In genomic region chr2:178771435-178771834, GRCm38 (mm10) we compare ENCODE assay signal across 16 mouse cellular contexts.
A peak's percentile ranks its signal among the peaks of the same experiment; 100 is the strongest.
DNase-seq lines count a peak whose midpoint lies in the region; ATAC-seq and TF ChIP-seq lines count a peak whose summit lies in the region.
"Had no signal": no experiment of that assay in that cellular context is flagged by ENCODE, and none has a peak within 500 bp of the region (broad histone marks: within the 10 kb centered on the region; RNA-seq: fewer than 3 reads in every experiment).

No protein-coding gene starts in this region.

- DNase-seq in adrenal gland, adult (ENCODE audit: inconsistent age in 2 of 2, low spot score in 1 of 2): peak; percentile 21 to 56
- DNase-seq in adrenal gland, postnatal 4 days (ENCODE audit: low spot score in 2 of 2): no peak
- peak; percentile 14 for DNase-seq in forebrain, postnatal 0 days
- no peak for DNase-seq in forebrain, embryonic 11.5 days (ENCODE audit: low spot score)
- peak; percentile 10 for DNase-seq in lung, postnatal 10 days
- no peak for DNase-seq in lung, adult 18-20 months
- peak; percentile 7 to 12 for DNase-seq in adrenal gland, postnatal 36 days
- no peak for DNase-seq in frontal cortex, postnatal 36 days (ENCODE audit: low spot score in 2 of 2)
- DNase-seq: cerebellum, adult 8-10 months; heart, adult 18-20 months; layer of hippocampus, postnatal 36 days; lung, postnatal 36 days had no signal

- peak; percentile 48; the same call in 1 of the 2 replicates for ATAC-seq in forebrain, postnatal 0 days
- ATAC-seq in forebrain, embryonic 11.5 days (replicated peaks; ENCODE audit: low FRiP score): no peak
- ATAC-seq: liver, embryonic 12.5 days had no signal

- H3K27me3 ChIP-seq in forebrain, postnatal 0 days (ENCODE audit: insufficient read depth, low read length): no peaks in the 10 kb centered on the region
- no peaks in the 10 kb centered on the region for H3K27me3 ChIP-seq in forebrain, embryonic 11.5 days (ENCODE audit: control insufficient read depth, insufficient read depth, low read length)
- H3K27me3 ChIP-seq: heart, embryonic 15.5 days; liver, embryonic 12.5 days had no signal

- H3K4me1 ChIP-seq in forebrain, postnatal 0 days (ENCODE audit: insufficient read depth): no peaks in the 10 kb centered on the region
- H3K4me1 ChIP-seq in forebrain, embryonic 11.5 days (replicated peaks; ENCODE audit: control insufficient read depth, insufficient read depth, low read length): no peaks in the 10 kb centered on the region
- H3K4me1 ChIP-seq: limb, embryonic 10.5 days; liver, embryonic 12.5 days; midbrain, embryonic 10.5 days had no signal

- 25% methylated on average over 1 of the region's 1 CpGs for WGBS in forebrain, postnatal 0 days
- WGBS in forebrain, embryonic 11.5 days: 56% methylated on average over 1 of the region's 1 CpGs

- H3K9me3 ChIP-seq in forebrain, postnatal 0 days (ENCODE audit: low read length): no peaks in the 10 kb centered on the region
- no peaks in the 10 kb centered on the region for H3K9me3 ChIP-seq in forebrain, embryonic 11.5 days (ENCODE audit: control insufficient read depth, low read length)
- H3K9me3 ChIP-seq: heart, embryonic 15.5 days; limb, embryonic 10.5 days; midbrain, embryonic 10.5 days had no signal

- H3K4me2 ChIP-seq in forebrain, postnatal 0 days (ENCODE audit: low read depth): no peak overlapping the region
- H3K4me2 ChIP-seq in forebrain, embryonic 11.5 days (ENCODE audit: low read depth, low read length, severe bottlenecking): no peak overlapping the region
- H3K4me2 ChIP-seq: heart, embryonic 15.5 days; liver, embryonic 12.5 days had no signal

- no peak overlapping the region for H3K4me3 ChIP-seq in forebrain, postnatal 0 days (ENCODE audit: low read depth, low read length)
- H3K4me3 ChIP-seq in forebrain, embryonic 11.5 days (ENCODE audit: low read depth, low read length): no peak overlapping the region
- H3K4me3 ChIP-seq: heart, embryonic 15.5 days; limb, embryonic 10.5 days; liver, embryonic 12.5 days; midbrain, embryonic 10.5 days had no signal

- H3K9ac ChIP-seq in forebrain, postnatal 0 days: no peak overlapping the region
- no peak overlapping the region for H3K9ac ChIP-seq in forebrain, embryonic 11.5 days (ENCODE audit: low read length)
- H3K9ac ChIP-seq: heart, embryonic 15.5 days; liver, embryonic 12.5 days had no signal

- no peaks in the 10 kb centered on the region for H3K36me3 ChIP-seq in forebrain, postnatal 0 days (ENCODE audit: insufficient read depth)
- H3K36me3 ChIP-seq in forebrain, embryonic 11.5 days (ENCODE audit: control insufficient read depth, insufficient read depth, low read length): no peaks in the 10 kb centered on the region
- H3K36me3 ChIP-seq: heart, embryonic 15.5 days; limb, embryonic 10.5 days; liver, embryonic 12.5 days; midbrain, embryonic 10.5 days had no signal

- H3K27ac ChIP-seq in forebrain, postnatal 0 days (ENCODE audit: low read depth, low read length): no peak overlapping the region
- no peak overlapping the region for H3K27ac ChIP-seq in forebrain, embryonic 11.5 days (ENCODE audit: low read depth, low read length)
- H3K27ac ChIP-seq: heart, embryonic 15.5 days; limb, embryonic 10.5 days; liver, embryonic 12.5 days; midbrain, embryonic 10.5 days had no signal

- TF ChIP-seq CTCF in forebrain, postnatal 0 days (IDR thresholded peaks at IDR 0.05; ENCODE audit: low read depth): no peak

Comparison
In these comparisons a context has a peak if more than half of its experiments do, and no peak if none do; other contexts are left out.
1. DNase-seq: peak in adrenal gland, adult (2 of 2), forebrain, postnatal 0 days (single experiment), lung, postnatal 10 days (single experiment) and adrenal gland, postnatal 36 days (2 of 2); none in adrenal gland, postnatal 4 days (0 of 2), forebrain, embryonic 11.5 days (single experiment), lung, adult 18-20 months (0 of 2) and frontal cortex, postnatal 36 days (0 of 2).